Mouse (Mus musculus) megakaryocyte, adult 5-6 weeks (primary cell): ENCODE measurements around the gene Fam118b. TPM values are rescaled to one million over a fixed set of nuclear protein-coding genes. Genes with fewer than 3 reads are reported as not detected.

Experiments used
- ATAC-seq: 2 replicates; pipeline ENCODE4 v1.8.0; 2016; ENCODE audit warnings: mild to moderate bottlenecking, inconsistent platforms; ENCODE audit not compliant: poor library complexity, severe bottlenecking
- total RNA-seq, 2 experiments: library from RNA; stranded (forward) in 1 of 2; stranded (reverse) in 1 of 2; fragments of 153-499, 151-499 nt in 1 of 2; fragments of 221-1000, 200-1000 nt in 1 of 2; gene quantifications; 2 replicates each; pipeline versions ENCODE4 v1.2.3 to v1.2.4; 2015 to 2017

Gene Fam118b
- total RNA-seq (2015) (39.7 and 43.0 TPM in 2 replicates), total RNA-seq (2017) (17.8 and 21.1 TPM in 2 replicates)

- ATAC-seq = peak; percentile 90
Measured at GRCm38 (mm10) chr9:35267146-35267975, at the start of gene Fam118b, which contains the start of gene Rpusd4. Gene Fam118b (minus strand): TSS chr9:35267805. Gene Rpusd4 (plus strand): TSS chr9:35267865.

- ATAC-seq = no peak
Measured at GRCm38 (mm10) chr9:35316771-35317211, 49.2 kb upstream of the Fam118b start.

- ATAC-seq = no peak
Measured at GRCm38 (mm10) chr9:35314254-35314653, 46.6 kb upstream of the Fam118b start.

- no peak for ATAC-seq
Measured at GRCm38 (mm10) chr9:35313601-35314000, 46.0 kb upstream of the Fam118b start.

GRCm38 (mm10) chr9:35312516-35312915 lies 44.9 kb upstream of the Fam118b start:
- no peak for ATAC-seq

- no peak for ATAC-seq
Measured at GRCm38 (mm10) chr9:35310377-35310776, 42.8 kb upstream of the Fam118b start.

GRCm38 (mm10) chr9:35307461-35307860 lies 39.9 kb upstream of the Fam118b start:
- ATAC-seq = no peak

GRCm38 (mm10) chr9:35302172-35302571 lies 34.6 kb upstream of the Fam118b start:
- ATAC-seq = no peak

GRCm38 (mm10) chr9:35297791-35298190 lies 30.2 kb upstream of the Fam118b start:
- ATAC-seq = no peak

GRCm38 (mm10) chr9:35293465-35293864 lies 25.9 kb upstream of the Fam118b start:
- no peak for ATAC-seq

GRCm38 (mm10) chr9:35290916-35291315 lies 23.3 kb upstream of the Fam118b start:
- ATAC-seq = no peak

- ATAC-seq = no peak
Measured at GRCm38 (mm10) chr9:35290417-35290816, 22.8 kb upstream of the Fam118b start.

- no peak for ATAC-seq
Measured at GRCm38 (mm10) chr9:35289992-35290391, 22.4 kb upstream of the Fam118b start.

GRCm38 (mm10) chr9:35286351-35286750 lies 18.7 kb upstream of the Fam118b start:
- ATAC-seq = no peak

- ATAC-seq = no peak
Measured at GRCm38 (mm10) chr9:35284351-35284750, 16.7 kb upstream of the Fam118b start.

GRCm38 (mm10) chr9:35283415-35284069 lies 15.9 kb upstream of the Fam118b start:
- ATAC-seq = no peak

- no peak for ATAC-seq
Measured at GRCm38 (mm10) chr9:35282851-35283200, 15.2 kb upstream of the Fam118b start.

- peak; percentile 86 for ATAC-seq
Measured at GRCm38 (mm10) chr9:35282006-35282850, 14.6 kb upstream of the Fam118b start.

GRCm38 (mm10) chr9:35278451-35278850 lies 10.8 kb upstream of the Fam118b start:
- ATAC-seq = peak; percentile 34; the same call in 1 of the 2 replicates

GRCm38 (mm10) chr9:35277855-35278365 lies 10.3 kb upstream of the Fam118b start:
- ATAC-seq = peak; percentile 76
